Comparison of ENCODE assay signal across 22 mouse cellular contexts in genomic region chr12:117760846-117761245, GRCm38 (mm10).
"Had no signal": no experiment of that assay in that cellular context is flagged by ENCODE, and none has a peak within 500 bp of the region (broad histone marks: within the 10 kb centered on the region; RNA-seq: fewer than 3 reads in every experiment).

No protein-coding gene starts in this region.

- H3K36me3 ChIP-seq: hindbrain, embryonic 10.5 days; intestine, embryonic 15.5 days; limb, embryonic 10.5 days; limb, embryonic 12.5 days; liver, embryonic 13.5 days; liver, embryonic 15.5 days had no signal

- H3K27me3 ChIP-seq: hindbrain, embryonic 12.5 days; intestine, embryonic 15.5 days; limb, embryonic 12.5 days; liver, embryonic 13.5 days; liver, embryonic 15.5 days had no signal

- H3K4me3 ChIP-seq: hindbrain, embryonic 10.5 days; hindbrain, embryonic 12.5 days; intestine, embryonic 15.5 days; limb, embryonic 10.5 days; limb, embryonic 12.5 days; liver, embryonic 13.5 days; liver, embryonic 15.5 days had no signal

- ATAC-seq: intestine, embryonic 15.5 days; intestine, postnatal 0 days; liver, postnatal 0 days had no signal

- DNase-seq: gastrocnemius, postnatal 14 days; gastrocnemius, postnatal 36 days; heart, postnatal 10 days; heart, postnatal 4 days; kidney, adult 18-20 months; kidney, adult 8-10 months; kidney, postnatal 10 days; kidney, postnatal 25 days; kidney, postnatal 4 days; layer of hippocampus, adult 9-11 months; liver; liver, embryonic 13.5 days; liver, postnatal 0 days had no signal

- H3K4me2 ChIP-seq: hindbrain, embryonic 12.5 days; hindbrain, embryonic 14.5 days; intestine, embryonic 15.5 days; limb, embryonic 12.5 days; liver, embryonic 11.5 days; liver, embryonic 13.5 days; liver, embryonic 15.5 days had no signal

- H3K9ac ChIP-seq: hindbrain, embryonic 12.5 days; hindbrain, embryonic 14.5 days; intestine, embryonic 15.5 days; limb, embryonic 12.5 days; liver, embryonic 13.5 days; liver, embryonic 15.5 days; liver, postnatal 0 days had no signal

- H3K27ac ChIP-seq: hindbrain, embryonic 10.5 days; hindbrain, embryonic 12.5 days; hindbrain, embryonic 14.5 days; intestine, embryonic 15.5 days; limb, embryonic 10.5 days; limb, embryonic 12.5 days; liver, embryonic 13.5 days; liver, embryonic 15.5 days had no signal

- H3K4me1 ChIP-seq: liver, embryonic 13.5 days; liver, embryonic 15.5 days had no signal

- H3K9me3 ChIP-seq: hindbrain, embryonic 10.5 days; hindbrain, embryonic 12.5 days; intestine, embryonic 15.5 days; limb, embryonic 10.5 days; limb, embryonic 12.5 days; liver, embryonic 13.5 days; liver, embryonic 15.5 days had no signal
